Mouse (Mus musculus): Measurements from ENCODE around the gene Aldh1l1. TPM values are rescaled to one million over a fixed set of nuclear protein-coding genes. Genes with fewer than 3 reads are reported as not detected.

Gene Aldh1l1
- total and polyA plus RNA-seq, 3 experiments: 0.04 to 0.14 TPM; not detected in 1

DNA sequence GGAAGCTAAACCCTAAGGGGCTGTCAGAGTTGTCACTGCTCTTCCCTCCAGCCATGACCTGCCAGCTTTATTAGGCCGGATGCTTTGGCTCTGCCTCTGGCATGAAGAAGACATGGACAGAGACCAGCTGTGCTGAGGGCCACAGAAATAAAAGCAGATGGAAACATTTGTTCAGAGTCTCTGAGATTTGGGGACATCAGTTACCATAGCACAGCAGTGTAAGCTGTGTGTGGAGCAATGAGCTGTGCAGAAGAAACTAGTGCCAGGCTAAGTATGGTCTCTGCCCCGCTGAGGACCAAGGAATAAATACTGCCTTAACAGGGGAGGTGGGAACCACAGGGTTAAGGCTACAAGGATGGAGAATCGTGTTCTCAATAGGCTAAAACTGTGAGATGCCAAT, 50.6 kb downstream of the Aldh1l1 start:
- no peak for TF ChIP-seq POLR2AphosphoS2 (IDR thresholded peaks at IDR 0.05; ENCODE audit: low read length)
- Histone ChIP-seq H3K79me2 (ENCODE audit: control insufficient read depth, insufficient read depth, low read length, poor library complexity) (no peaks in the 10 kb centered on the region), H3K4me1 (ENCODE audit: control insufficient read depth in 1 of 2, insufficient read depth in 2 of 2, low read length in 2 of 2) (no peaks in the 10 kb centered on the region), H3K4me3 (ENCODE audit: control insufficient read depth in 1 of 2, insufficient read depth in 1 of 2, low read depth in 2 of 2, low read length in 2 of 2) (no peak overlapping the region), H3K27ac (ENCODE audit: control insufficient read depth, low read depth, low read length) (no peak overlapping the region), H3K27me3 (ENCODE audit: control insufficient read depth in 1 of 2, insufficient read depth in 2 of 2, low read length in 2 of 2) (peaks cover 0 to 2% of the 10 kb centered on the region in 2 experiments; a peak in 3 of 4 replicates), H3K36me3 (ENCODE audit: control insufficient read depth in 1 of 2, insufficient read depth in 2 of 2, low read length in 2 of 2) (no peaks in the 10 kb centered on the region), H3K9ac (ENCODE audit: control insufficient read depth, low read depth, low read length, poor library complexity, severe bottlenecking) (no peak overlapping the region), H3K9me3 (replicated peaks; ENCODE audit: insufficient read depth, low read length) (no peaks in the 10 kb centered on the region)
- no peak for DNase-seq (ENCODE audit: low read depth, low spot score)

GRCm38 (mm10) chr6:90537941-90538340, 51.7 kb downstream of the Aldh1l1 start:
- Histone ChIP-seq H3K9me3 (replicated peaks; ENCODE audit: insufficient read depth, low read length) (no peaks in the 10 kb centered on the region), H3K9ac (ENCODE audit: control insufficient read depth, low read depth, low read length, poor library complexity, severe bottlenecking) (no peak overlapping the region), H3K27me3 (ENCODE audit: control insufficient read depth in 1 of 2, insufficient read depth in 2 of 2, low read length in 2 of 2) (peaks cover 0 to 2% of the 10 kb centered on the region in 2 experiments; a peak in 3 of 4 replicates), H3K79me2 (ENCODE audit: control insufficient read depth, insufficient read depth, low read length, poor library complexity) (no peaks in the 10 kb centered on the region), H3K4me1 (ENCODE audit: control insufficient read depth in 1 of 2, insufficient read depth in 2 of 2, low read length in 2 of 2) (no peaks in the 10 kb centered on the region), H3K36me3 (ENCODE audit: control insufficient read depth in 1 of 2, insufficient read depth in 2 of 2, low read length in 2 of 2) (no peaks in the 10 kb centered on the region), H3K27ac (ENCODE audit: control insufficient read depth, low read depth, low read length) (no peak overlapping the region), H3K4me3 (ENCODE audit: control insufficient read depth in 1 of 2, insufficient read depth in 1 of 2, low read depth in 2 of 2, low read length in 2 of 2) (no peak overlapping the region)
- peak; percentile 48 for DNase-seq (ENCODE audit: low read depth, low spot score)
- TF ChIP-seq CHD2 (IDR thresholded peaks at IDR 0.05; ENCODE audit: low read length) (no peak), POLR2AphosphoS2 (IDR thresholded peaks at IDR 0.05; ENCODE audit: low read length) (no peak), RAD21 (IDR thresholded peaks at IDR 0.05; ENCODE audit: low read depth, low read length) (peak; percentile 67), KAT2A (conservative IDR thresholded peaks at IDR 0.05; ENCODE audit: low read depth, low read length) (no peak), USF2 (IDR thresholded peaks at IDR 0.05; ENCODE audit: borderline replicate concordance in 1 of 2, insufficient read depth in 1 of 2, low read depth in 1 of 2, low read length in 2 of 2) (no peak), CTCF (IDR thresholded peaks at IDR 0.05 in 2 of 3, conservative IDR thresholded peaks at IDR 0.05 in 1 of 3; ENCODE audit: control insufficient read depth in 1 of 3, insufficient read depth in 1 of 3, low read depth in 2 of 3, low read length in 3 of 3, poor library complexity in 1 of 3, severe bottlenecking in 1 of 3) (peak; percentile 83 to 96 (median 92)), ZNF384 (IDR thresholded peaks at IDR 0.05; ENCODE audit: low read depth, low read length) (no peak), SMC3 (IDR thresholded peaks at IDR 0.05; ENCODE audit: low read depth, low read length) (peak; percentile 59), ZC3H11A (IDR thresholded peaks at IDR 0.05; ENCODE audit: low read depth, low read length) (peak; percentile 45), RCOR1 (IDR thresholded peaks at IDR 0.05; ENCODE audit: low read depth, low read length) (no peak), ETS1 (IDR thresholded peaks at IDR 0.05; ENCODE audit: low read depth, low read length) (no peak)

DNA sequence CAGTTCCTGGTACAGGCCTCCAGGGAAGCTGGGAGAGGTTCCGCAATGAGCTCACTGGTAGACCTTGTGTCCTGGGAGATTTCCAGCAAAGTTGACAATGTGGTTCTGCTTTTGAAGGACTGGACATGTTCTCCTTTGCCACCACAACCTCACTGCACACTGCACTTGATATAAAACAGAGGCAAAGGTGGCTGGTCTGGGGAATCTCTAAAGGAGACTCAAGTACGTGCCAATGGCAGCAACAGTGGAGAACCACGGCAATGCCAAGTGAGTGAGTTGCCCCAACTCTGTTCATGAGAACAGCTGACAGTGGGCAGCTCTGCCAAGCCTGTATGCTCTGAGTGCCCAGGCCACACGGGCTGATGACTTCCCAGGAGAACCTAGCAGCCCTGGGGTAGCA, 53.0 kb downstream of the Aldh1l1 start:
- TF ChIP-seq POLR2AphosphoS2 (IDR thresholded peaks at IDR 0.05; ENCODE audit: low read length): no peak
- TF ChIP-seq EP300 (IDR thresholded peaks at IDR 0.05; ENCODE audit: low read depth in 1 of 2, low read length in 2 of 2): no peak
- no peak for TF ChIP-seq MAZ (IDR thresholded peaks at IDR 0.05; ENCODE audit: low read depth, low read length)
- no peak for TF ChIP-seq USF2 (IDR thresholded peaks at IDR 0.05; ENCODE audit: borderline replicate concordance in 1 of 2, insufficient read depth in 1 of 2, low read depth in 1 of 2, low read length in 2 of 2)
- TF ChIP-seq ZKSCAN1 (IDR thresholded peaks at IDR 0.05; ENCODE audit: low read depth, low read length): no peak
- TF ChIP-seq RAD21 (IDR thresholded peaks at IDR 0.05; ENCODE audit: low read depth, low read length): no peak
- no peak for TF ChIP-seq JUND (IDR thresholded peaks at IDR 0.05; ENCODE audit: low read depth, low read length)
- no peak for TF ChIP-seq UBTF (IDR thresholded peaks at IDR 0.05; ENCODE audit: borderline replicate concordance, insufficient read depth, low read depth, low read length)
- TF ChIP-seq HCFC1 (IDR thresholded peaks at IDR 0.05; ENCODE audit: low read depth, low read length): no peak
- no peak for TF ChIP-seq RCOR1 (IDR thresholded peaks at IDR 0.05; ENCODE audit: low read depth, low read length)
- no peak for TF ChIP-seq USF1 (IDR thresholded peaks at IDR 0.05; ENCODE audit: low read depth, low read length)
- TF ChIP-seq MAX (IDR thresholded peaks at IDR 0.05; ENCODE audit: low read length): no peak
- Histone ChIP-seq H3K27ac (ENCODE audit: control insufficient read depth, low read depth, low read length) (no peak overlapping the region), H3K9ac (ENCODE audit: control insufficient read depth, low read depth, low read length, poor library complexity, severe bottlenecking) (no peak overlapping the region), H3K27me3 (ENCODE audit: control insufficient read depth in 1 of 2, insufficient read depth in 2 of 2, low read length in 2 of 2) (peaks cover 0 to 2% of the 10 kb centered on the region in 2 experiments; a peak in 3 of 4 replicates), H3K4me1 (ENCODE audit: control insufficient read depth in 1 of 2, insufficient read depth in 2 of 2, low read length in 2 of 2) (no peaks in the 10 kb centered on the region), H3K4me3 (ENCODE audit: control insufficient read depth in 1 of 2, insufficient read depth in 1 of 2, low read depth in 2 of 2, low read length in 2 of 2) (no peak overlapping the region), H3K36me3 (ENCODE audit: control insufficient read depth in 1 of 2, insufficient read depth in 2 of 2, low read length in 2 of 2) (no peaks in the 10 kb centered on the region), H3K79me2 (ENCODE audit: control insufficient read depth, insufficient read depth, low read length, poor library complexity) (no peaks in the 10 kb centered on the region), H3K9me3 (replicated peaks; ENCODE audit: insufficient read depth, low read length) (no peaks in the 10 kb centered on the region)
- no peak for DNase-seq (ENCODE audit: low read depth, low spot score)
